Mouse (Mus musculus) megakaryocyte, adult 5-6 weeks (primary cell): Measurements from ENCODE around the gene Slc4a8. TPM values are rescaled to one million over a fixed set of nuclear protein-coding genes. Genes with fewer than 3 reads are reported as not detected.
"Not testable (repeated sequence)": the region's sequence is repeated elsewhere in the genome, so short reads cannot be mapped to it uniquely, and the experiment has no call there.

Experiments
- ATAC-seq: 2 replicates; pipeline ENCODE4 v1.8.0; 2016; ENCODE audit warnings: mild to moderate bottlenecking, inconsistent platforms; ENCODE audit not compliant: poor library complexity, severe bottlenecking
- total RNA-seq, 2 experiments: library from RNA; stranded (forward) in 1 of 2; stranded (reverse) in 1 of 2; fragments of 153-499, 151-499 nt in 1 of 2; fragments of 221-1000, 200-1000 nt in 1 of 2; gene quantifications; 2 replicates each; pipeline versions ENCODE4 v1.2.3 to v1.2.4; 2015 to 2017

The Slc4a8 gene
- total RNA-seq, 2 experiments from 2014 or later = 0.16 to 2.3 TPM

GRCm38 (mm10) chr15:100770338-100770737, 8.8 kb downstream of the Slc4a8 start:
- ATAC-seq = no peak

- ATAC-seq = no peak
Observed at GRCm38 (mm10) chr15:100772685-100773084, 11.1 kb downstream of the Slc4a8 start.

- ATAC-seq = not testable (repeated sequence)
Observed at GRCm38 (mm10) chr15:100773859-100774258, 12.3 kb downstream of the Slc4a8 start.

GRCm38 (mm10) chr15:100775189-100776166, 13.9 kb downstream of the Slc4a8 start:
- no peak for ATAC-seq

GRCm38 (mm10) chr15:100776424-100776823, 14.9 kb downstream of the Slc4a8 start:
- ATAC-seq = no peak

- ATAC-seq = no peak
Observed at GRCm38 (mm10) chr15:100777020-100778016, 15.8 kb downstream of the Slc4a8 start.

GRCm38 (mm10) chr15:100779896-100780295, 18.3 kb downstream of the Slc4a8 start:
- ATAC-seq = no peak

- no peak for ATAC-seq
Observed at GRCm38 (mm10) chr15:100783244-100783987, 21.9 kb downstream of the Slc4a8 start.

- no peak for ATAC-seq
Observed at GRCm38 (mm10) chr15:100790219-100790618, 28.7 kb downstream of the Slc4a8 start.

GRCm38 (mm10) chr15:100792324-100792723, 30.8 kb downstream of the Slc4a8 start:
- no peak for ATAC-seq

- no peak for ATAC-seq
Observed at GRCm38 (mm10) chr15:100800914-100801313, 39.4 kb downstream of the Slc4a8 start.

- ATAC-seq = no peak
Observed at GRCm38 (mm10) chr15:100808062-100808461, 46.5 kb downstream of the Slc4a8 start.

GRCm38 (mm10) chr15:100808484-100808883, 46.9 kb downstream of the Slc4a8 start:
- no peak for ATAC-seq

GRCm38 (mm10) chr15:100810243-100810642, 48.7 kb downstream of the Slc4a8 start:
- peak; percentile 56 for ATAC-seq

GRCm38 (mm10) chr15:100813501-100813900, 52.0 kb downstream of the Slc4a8 start:
- no peak for ATAC-seq

GRCm38 (mm10) chr15:100814066-100814465, 52.5 kb downstream of the Slc4a8 start:
- ATAC-seq = no peak

GRCm38 (mm10) chr15:100815310-100815709, 53.8 kb downstream of the Slc4a8 start:
- ATAC-seq = no peak

GRCm38 (mm10) chr15:100818860-100819259, 57.3 kb downstream of the Slc4a8 start:
- ATAC-seq = no peak

- no peak for ATAC-seq
Observed at GRCm38 (mm10) chr15:100821824-100822223, 60.3 kb downstream of the Slc4a8 start.

GRCm38 (mm10) chr15:100822370-100822769, 60.8 kb downstream of the Slc4a8 start:
- ATAC-seq = not testable (repeated sequence)
